Mouse (Mus musculus): ENCODE measurements at regions not wholly inside any gene's neighbourhood (a gene's known extent, or its start where the extent isn't known, plus 50 kb on each side); places are given as distances from the start of the nearest gene placed in this dataset.

GRCm38 (mm10) chr13:92911660-92912284 lies 67.2 kb downstream of the Mtx3 start:
- ATAC-seq, result no peak
- H3K27ac ChIP-seq (ENCODE audit: low read depth, low read length), result no peak overlapping the region
- 81% methylated on average over 11 of the region's 11 CpGs for WGBS
- H3K36me3 ChIP-seq (ENCODE audit: control insufficient read depth, insufficient read depth), result no peaks in the 10 kb centered on the region
- H3K9ac ChIP-seq (ENCODE audit: low read depth, low read length), result no peak overlapping the region
- H3K9me3 ChIP-seq (ENCODE audit: control insufficient read depth), result no peaks in the 10 kb centered on the region
- H3K4me3 ChIP-seq (ENCODE audit: low read depth, low read length), result no peak overlapping the region
- H3K27me3 ChIP-seq (replicated peaks; ENCODE audit: control insufficient read depth, insufficient read depth, low read length), result no peaks in the 10 kb centered on the region
- no peak overlapping the region for H3K4me2 ChIP-seq (replicated peaks; ENCODE audit: low read depth)
- H3K4me1 ChIP-seq (replicated peaks; ENCODE audit: control insufficient read depth, insufficient read depth, low read length), result no peaks in the 10 kb centered on the region
- TF ChIP-seq CTCF (IDR thresholded peaks at IDR 0.05; ENCODE audit: low read depth), result no peak

GRCm38 (mm10) chr13:92912661-92913060 lies 68.1 kb downstream of the Mtx3 start:
- Histone ChIP-seq H3K4me3 (ENCODE audit: low read depth, low read length) (no peak overlapping the region), H3K9ac (ENCODE audit: low read depth, low read length) (no peak overlapping the region), H3K27ac (ENCODE audit: low read depth, low read length) (no peak overlapping the region), H3K4me1 (replicated peaks; ENCODE audit: control insufficient read depth, insufficient read depth, low read length) (no peaks in the 10 kb centered on the region), H3K4me2 (replicated peaks; ENCODE audit: low read depth) (no peak overlapping the region), H3K27me3 (replicated peaks; ENCODE audit: control insufficient read depth, insufficient read depth, low read length) (no peaks in the 10 kb centered on the region), H3K36me3 (ENCODE audit: control insufficient read depth, insufficient read depth) (no peaks in the 10 kb centered on the region), H3K9me3 (ENCODE audit: control insufficient read depth) (no peaks in the 10 kb centered on the region)
- no peak for ATAC-seq
- WGBS, result 59% methylated on average over 2 of the region's 2 CpGs
- TF ChIP-seq CTCF (IDR thresholded peaks at IDR 0.05; ENCODE audit: low read depth), result no peak

- Histone ChIP-seq H3K27me3 (replicated peaks; ENCODE audit: control insufficient read depth, insufficient read depth, low read length) (no peaks in the 10 kb centered on the region), H3K4me2 (replicated peaks; ENCODE audit: low read depth) (no peak overlapping the region), H3K4me1 (replicated peaks; ENCODE audit: control insufficient read depth, insufficient read depth, low read length) (no peaks in the 10 kb centered on the region), H3K4me3 (ENCODE audit: low read depth, low read length) (no peak overlapping the region), H3K36me3 (ENCODE audit: control insufficient read depth, insufficient read depth) (no peaks in the 10 kb centered on the region), H3K9me3 (ENCODE audit: control insufficient read depth) (no peaks in the 10 kb centered on the region), H3K9ac (ENCODE audit: low read depth, low read length) (no peak overlapping the region), H3K27ac (ENCODE audit: low read depth, low read length) (no peak overlapping the region)
- ATAC-seq, result no peak
- WGBS, result 88% methylated on average over 3 of the region's 3 CpGs
- no peak for TF ChIP-seq CTCF (IDR thresholded peaks at IDR 0.05; ENCODE audit: low read depth)
Measured at GRCm38 (mm10) chr13:92914631-92915030, 70.1 kb downstream of the Mtx3 start.

GRCm38 (mm10) chr13:92915221-92915839 lies 70.8 kb downstream of the Mtx3 start:
- Histone ChIP-seq H3K4me1 (replicated peaks; ENCODE audit: control insufficient read depth, insufficient read depth, low read length) (no peaks in the 10 kb centered on the region), H3K27ac (ENCODE audit: low read depth, low read length) (no peak overlapping the region), H3K36me3 (ENCODE audit: control insufficient read depth, insufficient read depth) (no peaks in the 10 kb centered on the region), H3K9ac (ENCODE audit: low read depth, low read length) (no peak overlapping the region), H3K4me2 (replicated peaks; ENCODE audit: low read depth) (no peak overlapping the region), H3K27me3 (replicated peaks; ENCODE audit: control insufficient read depth, insufficient read depth, low read length) (no peaks in the 10 kb centered on the region), H3K4me3 (ENCODE audit: low read depth, low read length) (no peak overlapping the region), H3K9me3 (ENCODE audit: control insufficient read depth) (no peaks in the 10 kb centered on the region)
- TF ChIP-seq CTCF (IDR thresholded peaks at IDR 0.05; ENCODE audit: low read depth), result no peak
- no peak for ATAC-seq
- WGBS, result 71% methylated on average over 2 of the region's 2 CpGs

- TF ChIP-seq CTCF (IDR thresholded peaks at IDR 0.05; ENCODE audit: low read depth), result no peak
- Histone ChIP-seq H3K9me3 (ENCODE audit: control insufficient read depth) (no peaks in the 10 kb centered on the region), H3K27me3 (replicated peaks; ENCODE audit: control insufficient read depth, insufficient read depth, low read length) (no peaks in the 10 kb centered on the region), H3K9ac (ENCODE audit: low read depth, low read length) (no peak overlapping the region), H3K36me3 (ENCODE audit: control insufficient read depth, insufficient read depth) (no peaks in the 10 kb centered on the region), H3K4me1 (replicated peaks; ENCODE audit: control insufficient read depth, insufficient read depth, low read length) (no peaks in the 10 kb centered on the region), H3K4me2 (replicated peaks; ENCODE audit: low read depth) (no peak overlapping the region), H3K4me3 (ENCODE audit: low read depth, low read length) (no peak overlapping the region), H3K27ac (ENCODE audit: low read depth, low read length) (no peak overlapping the region)
- ATAC-seq, result no peak
- 87% methylated on average over 5 of the region's 5 CpGs for WGBS
Measured at GRCm38 (mm10) chr13:92915948-92916710, 71.6 kb downstream of the Mtx3 start.

- no peaks in the 10 kb centered on the region for H3K36me3 ChIP-seq (ENCODE audit: control insufficient read depth, insufficient read depth)
- TF ChIP-seq CTCF (IDR thresholded peaks at IDR 0.05; ENCODE audit: low read depth), result no peak
- no peak overlapping the region for H3K27ac ChIP-seq (ENCODE audit: low read depth, low read length)
- no peaks in the 10 kb centered on the region for H3K27me3 ChIP-seq (replicated peaks; ENCODE audit: control insufficient read depth, insufficient read depth, low read length)
- no peak overlapping the region for H3K4me3 ChIP-seq (ENCODE audit: low read depth, low read length)
- H3K4me2 ChIP-seq (replicated peaks; ENCODE audit: low read depth), result no peak overlapping the region
- no peaks in the 10 kb centered on the region for H3K4me1 ChIP-seq (replicated peaks; ENCODE audit: control insufficient read depth, insufficient read depth, low read length)
- ATAC-seq, result no peak
- no peak overlapping the region for H3K9ac ChIP-seq (ENCODE audit: low read depth, low read length)
- WGBS, result 75% methylated on average over 2 of the region's 2 CpGs
- no peaks in the 10 kb centered on the region for H3K9me3 ChIP-seq (ENCODE audit: control insufficient read depth)
Measured at GRCm38 (mm10) chr13:92919882-92920281, 75.3 kb downstream of the Mtx3 start.
